Mouse (Mus musculus): ENCODE data around the gene Arnt.
A peak's percentile ranks its signal among the peaks of the same experiment; 100 is the strongest.
"Not testable (repeated sequence)": the region's sequence is repeated elsewhere in the genome, so short reads cannot be mapped to it uniquely, and the experiment has no call there.

The Arnt gene

GRCm38 (mm10) chr3:95434136-95434982 is at the start of gene Arnt:
TSS of gene Arnt (plus strand) at chr3:95434388.
- DNase-seq (ENCODE audit: low spot score in 2 of 2) = peak; percentile 87 to 88

DNA sequence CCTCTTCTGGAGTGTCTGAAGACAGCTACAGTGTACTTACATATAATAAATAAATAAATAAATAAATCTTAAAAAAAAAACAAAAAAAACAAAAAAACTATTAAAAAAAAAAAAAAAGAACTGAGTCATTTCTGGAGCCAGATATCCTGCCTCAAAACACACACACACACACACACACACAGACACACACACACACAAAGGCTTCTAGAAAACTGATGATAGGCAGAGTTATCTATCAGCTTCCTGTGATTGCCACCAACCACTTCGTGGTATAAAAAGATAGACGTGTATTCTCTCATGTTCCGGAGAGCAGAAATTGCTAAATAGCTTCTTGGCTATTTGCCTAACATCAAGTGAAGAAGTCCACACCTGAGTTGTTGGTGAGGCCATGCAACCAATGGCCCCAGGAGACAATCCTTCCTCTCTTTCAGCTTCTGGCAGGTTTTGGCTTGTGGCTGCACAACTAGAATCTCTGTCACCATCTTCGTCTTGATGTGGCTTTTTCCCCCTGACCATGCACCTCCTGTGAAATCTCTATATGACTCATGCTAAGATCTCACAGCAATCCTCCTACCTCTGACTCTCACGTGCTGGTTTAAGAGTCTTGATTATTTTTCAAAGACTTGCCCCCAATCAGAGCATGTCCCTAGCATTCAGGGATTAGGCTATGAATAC is 48.6 kb upstream of the Arnt start:
- DNase-seq (ENCODE audit: low spot score in 2 of 2) = no peak

DNA sequence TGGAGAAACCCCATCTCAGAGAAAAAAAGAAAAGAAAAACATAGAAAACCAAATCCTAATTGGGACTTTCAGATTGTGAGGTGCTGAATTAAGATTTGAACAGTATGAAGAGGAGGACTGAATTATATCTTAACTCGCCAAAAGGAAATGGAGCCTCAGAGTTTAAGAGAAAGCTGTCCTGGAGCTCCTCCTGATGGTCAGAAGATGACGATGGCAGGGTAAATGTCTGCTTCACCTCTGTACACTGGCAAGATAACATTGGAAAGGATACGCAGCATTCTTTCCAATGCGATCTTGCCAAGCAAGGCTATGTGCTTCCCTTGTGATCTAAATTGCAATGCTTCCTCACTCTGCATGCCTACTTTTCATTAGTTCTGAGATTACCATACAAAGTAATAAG is 39.8 kb upstream of the Arnt start:
- no peak for DNase-seq (ENCODE audit: low spot score in 2 of 2)

DNA sequence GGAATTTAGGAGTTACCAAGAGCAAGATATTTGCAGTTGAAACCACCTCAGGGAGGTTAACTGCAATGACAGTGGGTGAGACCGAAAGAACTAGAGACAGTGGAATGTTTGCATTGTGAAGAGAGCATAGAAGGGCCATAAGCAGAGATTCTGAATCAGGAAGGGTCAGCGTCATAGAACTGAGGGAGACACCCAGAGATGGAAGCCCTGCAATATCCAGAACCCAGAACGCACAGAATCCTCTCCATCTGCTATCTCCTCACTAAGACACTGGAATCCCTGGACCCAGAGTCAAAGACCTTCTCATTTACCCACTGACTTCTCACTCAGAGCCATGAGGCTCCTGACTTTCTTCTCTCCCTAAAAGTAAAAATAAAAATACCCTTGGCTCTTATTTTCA is 31.4 kb upstream of the Arnt start, which contains the start of gene 4930558C23Rik:
TSS of gene 4930558C23Rik (minus strand) at position 101 of the 400 bp plus-strand sequence.
- DNase-seq (ENCODE audit: low spot score in 2 of 2) = no peak

- no peak for DNase-seq (ENCODE audit: low spot score in 2 of 2)
Observed at GRCm38 (mm10) chr3:95407728-95408127, 26.5 kb upstream of the Arnt start.

DNA sequence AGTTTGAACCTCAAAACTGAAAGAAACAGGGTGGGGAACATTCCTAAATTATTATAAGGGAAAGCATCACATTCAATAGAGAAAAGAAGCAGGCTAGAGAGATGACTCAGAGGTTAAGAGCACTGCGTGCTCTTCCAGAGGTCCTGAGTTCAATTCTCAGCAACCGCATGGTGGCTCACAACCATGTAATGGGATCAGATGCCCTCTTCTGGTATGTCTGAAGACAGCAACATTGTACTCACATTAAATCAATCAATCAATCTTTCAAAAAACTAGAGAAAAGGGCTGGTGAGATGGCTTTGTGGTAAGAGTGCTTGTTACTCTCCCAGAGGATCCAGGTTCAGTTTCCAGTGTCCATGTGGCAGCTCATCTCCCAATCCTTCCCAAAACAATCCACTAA is 25.3 kb upstream of the Arnt start:
- no peak for DNase-seq (ENCODE audit: low spot score in 2 of 2)

GRCm38 (mm10) chr3:95412268-95412667 is 21.9 kb upstream of the Arnt start:
- DNase-seq (ENCODE audit: low spot score in 2 of 2) = no peak

- DNase-seq (ENCODE audit: low spot score in 2 of 2) = no peak
Observed at GRCm38 (mm10) chr3:95417866-95418265, 16.3 kb upstream of the Arnt start.

GRCm38 (mm10) chr3:95426476-95426875 is 7.7 kb upstream of the Arnt start:
- not testable (repeated sequence) for DNase-seq (ENCODE audit: low spot score in 2 of 2)

- not testable (repeated sequence) for DNase-seq (ENCODE audit: low spot score in 2 of 2)
Observed at GRCm38 (mm10) chr3:95427117-95427890, 6.9 kb upstream of the Arnt start.

DNA sequence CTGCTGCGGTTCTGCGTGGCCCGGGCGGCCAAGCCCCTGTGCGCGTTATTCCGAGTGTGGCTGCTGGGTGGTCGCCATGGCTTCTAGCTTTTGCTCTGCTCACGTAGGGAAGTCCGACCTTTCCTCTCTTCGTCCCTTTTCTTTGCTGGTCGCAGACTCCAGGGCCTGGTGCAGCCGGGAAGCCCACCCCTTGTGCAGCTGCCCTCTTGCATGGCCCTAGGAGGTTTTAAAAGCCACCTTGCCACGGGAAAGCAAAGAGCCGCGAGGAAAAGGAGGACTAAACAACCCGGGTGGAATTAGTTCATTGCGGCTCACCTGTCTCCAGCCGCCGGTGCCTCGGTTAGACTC is 6.3 kb upstream of the Arnt start:
- DNase-seq (ENCODE audit: low spot score in 2 of 2) = peak in 1 of 2 experiments; percentile 22

DNA sequence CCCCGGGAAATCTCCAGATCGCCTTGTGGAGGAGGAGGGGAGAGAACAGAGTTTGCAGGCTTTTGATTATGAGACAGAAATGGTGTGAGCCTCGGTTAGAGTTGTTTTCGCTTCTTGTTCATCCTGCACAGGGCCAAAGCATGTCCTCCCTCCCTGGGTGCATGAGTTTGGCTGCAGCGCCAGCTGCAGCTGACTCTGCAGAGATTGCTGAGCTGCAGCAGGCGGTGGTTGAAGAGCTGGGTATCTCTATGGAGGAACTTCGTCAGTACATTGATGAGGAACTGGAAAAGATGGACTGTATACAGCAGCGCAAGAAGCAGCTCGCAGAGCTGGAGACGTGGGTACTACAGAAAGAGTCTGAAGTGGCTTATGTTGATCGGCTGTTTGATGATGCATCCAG is 5.8 kb upstream of the Arnt start:
- DNase-seq (ENCODE audit: low spot score in 2 of 2) = not testable (repeated sequence)

GRCm38 (mm10) chr3:95433301-95433915 is 780 bp upstream of the Arnt start:
- DNase-seq (ENCODE audit: low spot score in 2 of 2) = no peak

GRCm38 (mm10) chr3:95434983-95435370 is 789 bp downstream of the Arnt start:
- no peak for DNase-seq (ENCODE audit: low spot score in 2 of 2)

- no peak for DNase-seq (ENCODE audit: low spot score in 2 of 2)
Observed at GRCm38 (mm10) chr3:95435561-95435960, 1.4 kb downstream of the Arnt start.

DNA sequence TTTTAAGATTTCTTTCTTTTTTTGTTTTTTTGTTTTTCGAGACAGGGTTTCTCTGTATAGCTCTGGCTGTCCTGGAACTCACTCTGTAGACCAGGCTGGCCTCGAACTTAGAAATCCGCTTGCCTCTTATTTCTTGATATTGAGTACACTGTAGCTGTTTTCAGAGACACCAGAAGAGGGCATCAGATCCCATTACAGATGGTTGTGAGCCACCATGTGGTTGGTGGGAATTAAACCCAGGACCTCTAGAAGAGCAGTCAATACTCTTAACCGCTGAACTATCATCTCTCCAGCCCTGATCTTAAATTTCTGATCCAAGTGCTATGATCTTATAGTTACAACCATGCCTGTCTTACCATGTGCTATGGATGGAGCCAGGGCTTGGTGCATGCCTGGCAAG is 4.4 kb downstream of the Arnt start:
- DNase-seq (ENCODE audit: low spot score in 2 of 2) = not testable (repeated sequence)

GRCm38 (mm10) chr3:95439670-95440069 is 5.5 kb downstream of the Arnt start:
- no peak for DNase-seq (ENCODE audit: low spot score in 2 of 2)

GRCm38 (mm10) chr3:95442406-95443117 is 8.4 kb downstream of the Arnt start:
- no peak for DNase-seq (ENCODE audit: low spot score in 2 of 2)

DNA sequence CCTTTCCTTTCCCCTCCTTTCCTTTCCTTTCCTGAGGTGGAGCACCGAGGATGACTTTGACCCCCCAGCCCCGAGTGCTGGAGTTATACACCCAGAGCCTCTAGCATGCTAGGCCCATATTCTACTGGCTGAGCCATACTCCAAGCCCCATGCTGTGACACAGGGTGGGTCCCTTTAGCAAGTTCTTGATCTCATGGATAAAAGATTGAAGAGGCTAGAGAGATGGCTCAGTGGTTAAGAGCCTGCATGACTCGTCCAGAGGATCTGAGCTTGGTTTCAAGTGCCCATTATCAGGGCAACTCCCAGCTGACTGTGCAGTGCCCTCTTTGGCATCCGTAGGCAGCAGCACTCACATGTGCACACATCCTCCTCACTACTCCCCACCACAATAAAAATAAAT is 11.1 kb downstream of the Arnt start:
- DNase-seq (ENCODE audit: low spot score in 2 of 2) = no peak

DNA sequence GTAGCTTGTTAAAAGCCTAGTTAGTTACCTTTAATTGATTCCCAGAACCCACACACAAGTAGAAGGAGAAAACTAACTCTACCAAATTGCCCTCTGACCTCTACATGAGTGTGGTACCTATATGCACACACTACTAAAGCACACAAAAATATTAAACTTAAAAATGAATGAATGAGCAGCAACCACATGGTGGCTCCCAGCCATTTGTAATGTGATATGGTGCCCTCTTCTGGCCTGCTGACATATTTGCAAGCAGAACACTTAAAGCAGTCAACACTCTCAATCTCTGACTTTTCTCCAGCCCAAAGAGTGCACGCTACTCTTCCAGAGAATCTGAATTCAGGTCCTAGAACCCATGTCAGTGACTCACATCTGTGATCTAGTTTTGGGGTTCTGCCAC is 16.2 kb downstream of the Arnt start:
- DNase-seq (ENCODE audit: low spot score in 2 of 2) = no peak

- DNase-seq (ENCODE audit: low spot score in 2 of 2) = no peak
Observed at GRCm38 (mm10) chr3:95450915-95451314, 16.7 kb downstream of the Arnt start.

All from urinary bladder, postnatal 4 days (tissue).